In the genomic region with DNA sequence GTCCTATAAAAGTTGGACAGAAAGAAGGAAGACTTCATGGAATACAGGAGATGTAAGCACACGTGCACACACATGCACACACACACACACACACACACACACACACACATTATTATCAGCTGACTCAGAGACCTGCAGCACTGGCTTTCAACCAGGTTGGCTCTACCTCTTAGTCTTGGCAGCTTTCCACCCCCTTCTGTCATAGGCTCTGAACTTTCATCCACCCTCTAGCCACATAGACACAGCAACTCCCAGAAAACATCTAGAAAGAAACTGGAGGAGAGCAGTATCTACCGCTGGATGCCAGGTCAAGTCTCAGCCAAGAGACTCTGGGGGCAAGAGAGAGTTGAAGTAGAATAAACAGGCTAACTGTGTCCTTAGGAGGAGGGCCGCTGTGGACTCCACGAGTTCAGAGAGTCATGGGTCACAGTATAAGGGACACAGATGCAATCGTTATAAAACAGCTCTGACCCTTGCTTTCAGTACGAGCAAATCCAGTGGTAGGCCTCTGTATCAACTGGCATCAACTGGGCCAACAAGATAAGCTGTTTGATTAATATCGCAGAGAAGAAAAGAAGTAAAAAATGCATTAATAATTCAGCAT, we compare ENCODE assay signal across 19 mouse cellular contexts.
A peak's percentile ranks its signal among the peaks of the same experiment; 100 is the strongest.
DNase-seq lines count a peak whose midpoint lies in the region; ATAC-seq lines count a peak whose summit lies in the region.
"Had no signal": no experiment of that assay in that cellular context is flagged by ENCODE, and none has a peak within 500 bp of the region (broad histone marks: within the 10 kb centered on the region; RNA-seq: fewer than 3 reads in every experiment).

No protein-coding gene starts in this region.

- ATAC-seq in megakaryocyte, adult 5-6 weeks (ENCODE audit: poor library complexity, severe bottlenecking), result no peak

- H3K27me3 ChIP-seq in heart, embryonic 10.5 days (ENCODE audit: insufficient read depth, poor library complexity, severe bottlenecking), result peaks cover 8% of the 10 kb centered on the region; the same call in 1 of the 2 replicates
- H3K27me3 ChIP-seq: neural tube, embryonic 15.5 days; stomach, embryonic 15.5 days had no signal

- peak; percentile 86 to 89 for DNase-seq in cerebellum, postnatal 10 days
- no peak for DNase-seq in cerebellum, adult 18-20 months
- DNase-seq in heart, postnatal 4 days, result peak; percentile 39
- no peak for DNase-seq in heart, embryonic 10.5 days (ENCODE audit: low spot score)
- DNase-seq in lung, postnatal 36 days, result peak; percentile 21
- no peak for DNase-seq in lung, postnatal 14 days
- DNase-seq: B cell, adult 2 months; kidney, adult 9 months; spleen, adult 18-20 months; thymus, postnatal 14 days had no signal

- H3K27ac ChIP-seq in heart, embryonic 10.5 days, result no peak overlapping the region
- H3K27ac ChIP-seq in brown adipose tissue, adult 24 weeks (replicated peaks; ENCODE audit: low read depth, low read length), result peak overlapping the region; percentile 82
- H3K27ac ChIP-seq: embryonic facial prominence, embryonic 13.5 days; forebrain, embryonic 10.5 days; layer of hippocampus, adult 2 months; limb, embryonic 12.5 days; midbrain, embryonic 12.5 days; neural tube, embryonic 15.5 days; stomach, embryonic 15.5 days had no signal

- H3K9me3 ChIP-seq in heart, embryonic 10.5 days, result no peaks in the 10 kb centered on the region
- H3K9me3 ChIP-seq: embryonic facial prominence, embryonic 13.5 days; forebrain, embryonic 10.5 days; midbrain, embryonic 12.5 days; neural tube, embryonic 15.5 days; stomach, embryonic 15.5 days had no signal

- no peak overlapping the region for H3K4me3 ChIP-seq in heart, embryonic 10.5 days
- no peak overlapping the region for H3K4me3 ChIP-seq in brown adipose tissue, adult 24 weeks (ENCODE audit: insufficient read depth, low read depth, low read length)
- H3K4me3 ChIP-seq: embryonic facial prominence, embryonic 13.5 days; forebrain, embryonic 10.5 days; layer of hippocampus, adult 2 months; limb, embryonic 12.5 days; midbrain, embryonic 12.5 days; neural tube, embryonic 15.5 days; stomach, embryonic 15.5 days had no signal

- H3K36me3 ChIP-seq in heart, embryonic 10.5 days, result no peaks in the 10 kb centered on the region
- H3K36me3 ChIP-seq: embryonic facial prominence, embryonic 13.5 days; forebrain, embryonic 10.5 days; limb, embryonic 12.5 days; midbrain, embryonic 12.5 days; neural tube, embryonic 15.5 days; stomach, embryonic 15.5 days had no signal

- 80% methylated on average over 7 of the region's 7 CpGs for WGBS in heart, embryonic 10.5 days

- peaks cover 11% of the 10 kb centered on the region; the same call in 1 of the 2 replicates for H3K4me1 ChIP-seq in heart, embryonic 10.5 days
- H3K4me1 ChIP-seq in brown adipose tissue, adult 24 weeks (ENCODE audit: control insufficient read depth, insufficient read depth, insufficient read length, low read length), result no peaks in the 10 kb centered on the region

Comparison
In these comparisons a context has a peak if more than half of its experiments do, and no peak if none do; other contexts are left out.
1. DNase-seq: peak in cerebellum, postnatal 10 days (2 of 2), heart, postnatal 4 days (single experiment) and lung, postnatal 36 days (single experiment); none in cerebellum, adult 18-20 months (0 of 2), heart, embryonic 10.5 days (single experiment) and lung, postnatal 14 days (single experiment).